Mouse (Mus musculus) lung, adult 18-20 months (tissue): Measurements from ENCODE around the gene Pigk.

Experiments
- DNase-seq, 2 experiments: peaks; one replicate each; pipeline ENCODE4 v3.0.0; 2022; ENCODE audit warnings: mixed read lengths in 2 of 2

The Pigk gene

GRCm38 (mm10) chr3:152907087-152907486 is 193.2 kb downstream of the Pigk start:
- DNase-seq: no peak

DNA sequence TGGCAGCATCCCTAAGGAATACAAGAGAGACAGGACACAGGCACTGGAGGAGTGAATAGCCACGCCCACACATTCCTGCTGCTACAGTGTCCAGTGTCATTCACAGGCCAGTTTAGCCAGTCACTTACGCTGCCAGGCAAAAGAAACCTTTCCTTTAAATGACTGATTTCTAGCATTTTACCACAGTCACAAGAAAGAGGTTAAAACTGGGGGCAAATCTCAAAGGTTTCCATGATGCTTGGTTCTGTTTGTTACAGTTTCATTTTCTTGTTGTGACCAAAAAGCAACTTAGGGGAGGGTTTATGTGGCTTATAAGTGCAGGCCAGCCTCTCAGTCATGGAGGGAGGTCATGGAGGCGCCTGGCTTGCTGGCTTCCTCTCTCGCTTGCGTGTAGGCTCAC is 193.8 kb downstream of the Pigk start:
- no peak for DNase-seq

- no peak for DNase-seq
Measured at GRCm38 (mm10) chr3:152911578-152911977, 197.7 kb downstream of the Pigk start.

DNA sequence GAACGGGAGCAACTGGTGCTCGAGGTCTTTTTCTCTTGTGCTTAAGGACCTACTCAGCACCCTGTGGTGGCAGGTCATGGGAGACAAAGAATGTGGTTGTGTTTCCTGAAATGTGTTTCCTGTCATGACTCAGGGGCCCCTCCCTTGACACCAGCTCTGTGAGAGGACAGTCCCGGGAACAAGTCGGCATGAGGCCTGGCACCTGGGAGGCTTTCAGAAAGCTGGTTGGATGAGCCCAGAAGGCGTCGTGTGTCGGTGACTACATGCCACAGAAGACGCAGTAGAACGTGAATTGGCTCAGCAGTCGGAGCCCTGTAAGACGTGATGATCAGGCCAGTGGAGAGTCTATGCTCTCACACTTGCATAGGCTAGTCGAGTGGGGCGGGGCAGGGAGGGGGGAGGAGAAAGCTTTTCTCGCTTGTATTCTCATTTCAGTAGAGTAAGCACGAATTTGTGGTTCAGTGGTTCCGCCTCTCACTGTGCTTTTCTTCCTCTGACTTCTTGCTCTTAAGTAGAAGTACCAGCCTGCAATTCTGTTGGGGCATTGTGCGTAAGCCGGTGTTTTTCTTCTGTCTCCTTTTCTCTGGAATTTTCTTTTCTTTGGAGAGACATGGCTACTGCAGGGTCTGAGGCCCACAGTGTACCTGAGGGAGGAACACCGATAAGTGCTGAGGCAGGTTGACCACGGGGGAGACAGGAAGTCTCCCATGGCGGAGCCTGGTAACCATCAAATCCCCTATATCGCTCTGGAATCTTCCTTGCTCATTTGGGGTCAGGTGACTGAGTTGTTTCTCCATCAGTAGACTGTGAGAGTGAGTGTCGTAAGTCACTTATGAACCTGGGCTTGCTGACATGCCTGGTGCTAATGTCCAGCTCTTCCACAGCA is 198.6 kb downstream of the Pigk start:
- peak; percentile 4 to 5 for DNase-seq

- DNase-seq: no peak
Measured at GRCm38 (mm10) chr3:152913150-152913549, 199.2 kb downstream of the Pigk start.

DNA sequence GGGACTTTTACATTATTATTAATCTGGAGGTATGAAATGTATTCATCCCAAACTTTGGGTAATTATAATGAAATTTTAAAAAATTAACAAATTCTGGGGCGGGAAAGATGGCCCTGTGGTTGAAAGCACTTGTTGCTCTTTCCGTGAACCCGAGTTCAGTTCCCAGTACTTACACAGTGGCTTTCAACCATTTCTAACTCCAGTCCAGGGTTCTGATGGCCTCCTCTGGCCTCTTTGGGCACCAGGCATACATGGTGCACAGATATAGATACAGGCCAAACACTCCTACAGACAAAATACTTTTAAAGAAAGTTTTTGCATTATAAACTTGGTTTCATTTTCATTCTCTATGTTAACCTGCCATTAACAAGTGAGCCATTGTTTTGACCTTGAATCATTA is 199.7 kb downstream of the Pigk start:
- DNase-seq: no peak

GRCm38 (mm10) chr3:152914376-152914775 is 200.5 kb downstream of the Pigk start:
- DNase-seq: no peak

- DNase-seq: no peak
Measured at GRCm38 (mm10) chr3:152917579-152917978, 203.7 kb downstream of the Pigk start.

DNA sequence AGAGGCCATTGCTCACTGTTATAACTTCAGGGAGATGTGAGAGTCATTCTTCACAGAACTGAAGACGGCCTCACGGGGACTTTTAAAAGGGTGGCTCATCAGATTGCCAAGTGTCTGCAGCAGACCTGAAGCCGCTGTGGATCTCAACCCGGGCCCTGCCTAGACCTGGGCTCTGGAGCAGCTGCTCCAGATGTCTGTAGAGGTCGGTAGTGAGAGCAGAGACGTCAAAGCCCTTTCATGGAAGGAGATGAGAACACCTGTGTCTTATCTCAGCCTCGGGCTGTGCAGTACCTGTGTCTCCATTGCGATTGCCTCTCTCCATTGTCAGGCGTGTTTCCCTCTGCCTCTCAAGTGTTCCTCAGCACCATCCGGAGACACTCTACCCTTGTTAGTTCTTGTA is 205.2 kb downstream of the Pigk start:
- DNase-seq: no peak

GRCm38 (mm10) chr3:152920365-152920764 is 206.5 kb downstream of the Pigk start:
- DNase-seq: no peak

- DNase-seq: no peak
Measured at GRCm38 (mm10) chr3:152923530-152923929, 209.6 kb downstream of the Pigk start.

DNA sequence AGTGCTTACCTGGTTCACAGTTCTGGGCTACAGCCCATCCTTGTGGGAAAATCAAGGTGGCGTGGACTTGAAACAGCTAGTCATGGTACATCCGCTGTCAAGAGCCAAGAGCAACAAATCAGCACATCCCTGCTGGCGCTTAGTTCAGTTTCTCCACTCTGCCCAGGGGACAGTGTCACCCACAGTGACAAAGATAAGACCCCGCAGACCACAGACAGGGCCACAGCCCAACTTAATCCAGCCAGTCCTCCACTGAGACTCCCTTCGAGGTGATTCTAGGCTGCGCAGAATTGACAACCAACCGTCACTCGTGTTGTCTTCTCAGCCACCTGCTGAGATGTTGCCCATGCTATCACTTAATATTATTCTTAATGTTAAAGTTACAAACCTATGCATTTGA is 211.5 kb downstream of the Pigk start:
- DNase-seq: no peak

GRCm38 (mm10) chr3:152926166-152926565 is 212.3 kb downstream of the Pigk start:
- no peak for DNase-seq

DNA sequence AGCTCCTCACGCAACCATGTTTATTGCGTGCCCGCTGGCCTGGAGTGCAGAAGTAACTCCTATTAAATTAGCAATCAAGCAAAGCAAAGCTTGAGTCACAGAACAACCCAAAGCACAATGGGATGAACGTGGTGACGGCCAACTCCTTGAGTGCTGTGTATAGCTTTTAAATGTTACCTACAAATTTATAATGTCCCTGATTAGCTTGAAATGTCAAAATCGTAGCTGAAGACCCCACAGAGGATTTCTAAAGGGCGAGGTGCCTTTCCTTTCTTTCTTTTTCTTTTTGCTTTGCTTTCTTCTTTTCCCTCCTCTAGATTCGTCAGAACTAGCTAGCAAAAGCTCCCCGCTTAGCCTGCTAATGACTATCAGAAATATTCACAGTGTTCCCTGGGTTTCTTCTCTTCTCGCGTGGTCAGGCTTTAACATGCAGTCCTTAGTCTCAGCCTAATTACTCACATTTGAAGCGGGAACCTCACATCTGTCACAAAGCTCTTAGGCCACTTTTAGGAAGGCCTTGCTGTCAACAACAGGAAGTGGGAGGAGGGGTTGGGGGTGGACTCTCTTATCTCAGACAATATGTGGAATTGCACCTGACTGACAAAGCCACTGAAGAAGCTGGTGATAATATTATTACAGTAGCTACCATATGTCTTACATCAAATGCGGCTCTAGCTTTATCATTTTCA is 214.5 kb downstream of the Pigk start:
- DNase-seq: no peak

DNA sequence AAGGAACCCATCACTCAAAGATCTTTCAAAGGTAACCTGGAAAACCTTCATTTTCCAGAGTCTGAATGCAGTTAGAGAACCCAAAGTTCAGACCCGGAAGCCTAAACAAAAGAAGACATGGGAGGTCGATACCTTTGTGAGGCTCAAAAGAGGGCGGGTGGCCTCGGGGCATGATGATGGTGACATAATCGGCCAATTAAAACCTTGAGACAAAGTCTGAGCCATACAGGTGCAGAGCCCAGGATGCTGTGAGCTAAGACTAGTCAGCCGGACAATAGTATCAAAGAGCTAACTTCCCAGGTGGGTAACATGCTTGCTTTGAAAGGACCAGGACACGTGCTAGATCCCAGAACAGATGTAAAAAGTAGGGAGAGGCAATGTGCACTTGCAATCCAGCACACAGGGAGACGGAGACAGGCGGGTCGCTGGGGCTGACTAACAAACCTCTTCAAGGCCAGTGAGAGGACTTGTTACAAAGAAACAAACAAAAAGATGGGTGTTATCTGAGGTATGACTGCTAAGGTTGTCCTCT is 215.4 kb downstream of the Pigk start:
- no peak for DNase-seq

DNA sequence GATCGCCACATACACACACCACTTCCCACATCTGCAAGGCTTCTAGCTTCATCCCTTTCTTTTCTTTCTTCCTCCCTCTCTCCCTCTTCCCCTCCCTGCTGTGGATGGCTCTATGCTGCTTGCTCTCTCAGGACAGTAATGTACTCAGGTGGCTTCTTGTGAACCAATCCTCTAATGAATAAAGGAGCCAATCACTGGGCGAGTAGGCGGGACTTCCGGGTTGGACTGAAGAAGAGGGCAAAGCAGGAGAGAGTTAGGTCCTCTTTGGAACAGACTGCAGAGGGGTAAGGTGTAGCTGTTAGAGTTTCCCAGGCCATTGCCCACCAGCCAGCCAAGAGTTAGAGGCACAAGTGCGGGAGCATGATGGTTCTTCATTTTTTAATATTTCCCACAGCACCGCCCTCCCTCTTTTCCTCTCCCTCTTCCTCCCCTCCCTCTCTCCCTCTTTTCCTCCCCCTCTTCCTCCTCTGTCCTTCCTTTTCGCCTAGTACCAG is 215.9 kb downstream of the Pigk start:
- no peak for DNase-seq

- DNase-seq: no peak
Measured at GRCm38 (mm10) chr3:152931354-152931753, 217.5 kb downstream of the Pigk start.

GRCm38 (mm10) chr3:152932096-152932495 is 218.2 kb downstream of the Pigk start:
- no peak for DNase-seq

GRCm38 (mm10) chr3:152932544-152932943 is 218.6 kb downstream of the Pigk start:
- DNase-seq: no peak

GRCm38 (mm10) chr3:152933737-152934136 is 219.8 kb downstream of the Pigk start:
- no peak for DNase-seq

DNA sequence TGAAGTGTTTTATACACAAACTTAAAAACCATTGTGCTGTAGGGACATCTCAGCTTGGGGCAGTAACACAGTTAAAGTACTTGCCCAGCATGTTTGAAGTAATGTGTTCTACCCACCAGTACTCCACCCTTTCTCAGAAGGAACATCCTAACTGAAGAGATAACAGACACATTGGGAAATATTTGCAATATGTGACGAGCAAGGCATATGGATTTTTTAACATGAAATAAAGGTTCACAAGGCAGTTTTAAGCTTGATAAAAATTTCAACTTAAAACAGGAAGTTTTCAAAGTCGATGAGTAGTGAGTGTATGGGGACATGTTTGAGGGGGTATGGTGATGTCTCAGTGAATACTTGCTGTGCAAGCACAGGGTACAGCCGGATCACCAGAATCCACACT is 222.4 kb downstream of the Pigk start:
- DNase-seq: no peak

- DNase-seq: no peak
Measured at GRCm38 (mm10) chr3:152941671-152942070, 227.8 kb downstream of the Pigk start.

GRCm38 (mm10) chr3:152942985-152943384 is 229.1 kb downstream of the Pigk start:
- peak in 1 of 2 experiments; percentile 11 for DNase-seq

DNA sequence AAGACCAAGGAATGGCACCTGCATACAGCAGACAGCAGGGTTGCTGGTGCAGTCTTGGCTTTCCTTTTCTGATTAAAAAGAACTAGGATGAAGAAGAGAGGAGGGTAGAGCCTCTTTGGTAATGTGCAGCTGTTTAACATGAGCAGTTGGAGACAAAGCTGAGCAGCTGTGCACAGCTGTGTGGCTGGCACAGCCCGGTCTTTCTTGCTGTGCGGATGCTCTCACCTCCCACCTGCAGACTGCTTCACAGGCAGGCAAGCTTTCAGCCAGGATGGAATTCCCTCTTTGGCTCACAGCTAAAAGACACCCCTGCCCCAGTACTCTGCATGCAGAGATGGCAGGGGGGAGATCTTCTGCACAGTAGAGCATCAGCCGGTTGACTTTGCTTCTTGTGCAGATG is 230.9 kb downstream of the Pigk start:
- DNase-seq: no peak
